Mouse (Mus musculus): ENCODE data around the gene 1700125H20Rik. TPM values are rescaled to one million over a fixed set of nuclear protein-coding genes. Genes with fewer than 3 reads are reported as not detected.

Gene 1700125H20Rik
- total RNA-seq, 2 experiments from 2014 or later, result 3.9 TPM; not detected in 1

- peak in 1 of 2 experiments; percentile 46 for DNase-seq
Measured at GRCm38 (mm10) chr11:85184082-85184481, 13.9 kb downstream of the 1700125H20Rik start.

- no peak for DNase-seq
Measured at GRCm38 (mm10) chr11:85184839-85185238, 14.6 kb downstream of the 1700125H20Rik start.

GRCm38 (mm10) chr11:85189110-85189509 is 18.9 kb downstream of the 1700125H20Rik start:
- DNase-seq, result no peak

DNA sequence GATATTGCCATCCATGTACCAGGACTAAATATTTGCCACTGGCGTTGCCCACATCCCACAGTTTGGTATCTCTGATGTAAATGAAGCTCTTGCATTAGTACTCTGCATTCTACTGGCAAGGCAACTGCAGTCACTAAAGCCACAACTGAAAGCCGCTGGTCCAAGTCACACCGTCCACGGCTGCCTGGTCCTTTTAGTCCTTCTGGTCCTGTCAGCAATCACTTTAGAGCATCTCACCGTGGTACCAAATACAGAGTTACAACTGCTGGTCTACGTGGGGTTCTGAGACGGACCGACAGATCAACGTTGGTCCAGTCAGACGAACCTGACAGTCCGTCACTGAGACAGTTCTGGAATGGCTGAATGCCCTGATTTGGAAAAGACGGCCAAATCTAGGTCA is 20.5 kb downstream of the 1700125H20Rik start:
- DNase-seq, result no peak

DNA sequence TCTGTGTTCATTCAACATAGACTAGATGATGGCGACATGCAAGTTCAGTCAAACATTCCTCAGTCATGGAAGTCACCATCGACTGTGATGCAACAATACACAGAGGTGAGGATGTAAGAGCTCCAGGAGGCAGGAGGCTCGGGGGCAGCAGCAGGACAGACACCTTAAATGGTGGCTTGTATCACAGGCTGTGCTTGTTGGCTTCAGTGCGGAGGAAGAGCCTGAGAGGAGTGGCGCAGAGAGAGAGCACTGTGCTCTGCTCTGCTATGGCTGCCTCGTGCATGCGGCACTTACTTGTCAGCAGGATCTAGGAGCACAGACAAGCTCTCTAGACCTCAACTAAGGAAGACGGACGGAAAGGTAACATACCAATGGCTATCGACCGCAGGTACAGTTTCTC is 24.0 kb downstream of the 1700125H20Rik start:
- no peak for DNase-seq

GRCm38 (mm10) chr11:85196046-85196445 is 25.8 kb downstream of the 1700125H20Rik start:
- DNase-seq, result no peak

- no peak for DNase-seq
Measured at GRCm38 (mm10) chr11:85198906-85199305, 28.7 kb downstream of the 1700125H20Rik start.

- DNase-seq, result no peak
Measured at GRCm38 (mm10) chr11:85206231-85206630, 36.0 kb downstream of the 1700125H20Rik start.

DNA sequence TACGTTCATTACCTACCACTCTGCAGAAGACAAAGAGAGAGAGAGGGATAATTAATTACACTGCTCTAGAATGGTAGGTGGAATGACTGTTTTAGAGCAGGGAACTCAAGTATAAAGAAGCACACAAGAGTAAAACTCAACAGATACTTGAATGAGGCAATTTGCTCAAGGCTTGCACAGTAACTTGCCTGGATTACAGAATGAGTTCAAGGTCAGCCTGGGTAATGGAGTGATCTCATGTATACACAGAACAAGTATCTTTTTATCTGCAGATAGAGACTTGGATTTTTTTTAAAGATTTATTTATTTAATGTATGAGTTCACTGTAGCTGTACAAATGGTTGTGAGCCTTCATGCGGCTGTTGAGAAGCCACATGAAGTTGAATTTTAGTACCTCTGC is 40.9 kb downstream of the 1700125H20Rik start:
- peak; percentile 12 to 32 for DNase-seq

GRCm38 (mm10) chr11:85213215-85213614 is 43.0 kb downstream of the 1700125H20Rik start:
- no peak for DNase-seq

DNA sequence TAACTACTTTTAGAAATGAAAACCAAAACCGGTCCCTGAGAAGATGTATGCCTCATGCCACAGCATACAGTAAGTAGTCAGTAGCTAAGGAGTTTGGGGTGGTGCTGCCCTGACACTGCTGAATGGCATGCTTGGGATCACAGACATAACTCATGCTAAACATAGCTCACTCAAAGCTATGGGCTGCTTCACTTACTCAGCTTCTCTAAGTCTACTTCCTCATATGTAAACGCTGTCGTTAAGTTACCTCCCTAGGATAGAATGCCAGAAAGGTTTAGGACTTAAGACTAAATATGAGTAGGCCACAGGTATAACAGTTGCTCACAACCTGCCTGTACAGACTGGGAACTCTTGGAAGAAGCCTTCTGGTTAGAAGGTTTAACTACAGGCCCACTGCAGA is 44.5 kb downstream of the 1700125H20Rik start:
- DNase-seq, result no peak

- no peak for DNase-seq
Measured at GRCm38 (mm10) chr11:85219014-85219413, 48.8 kb downstream of the 1700125H20Rik start.

DNA sequence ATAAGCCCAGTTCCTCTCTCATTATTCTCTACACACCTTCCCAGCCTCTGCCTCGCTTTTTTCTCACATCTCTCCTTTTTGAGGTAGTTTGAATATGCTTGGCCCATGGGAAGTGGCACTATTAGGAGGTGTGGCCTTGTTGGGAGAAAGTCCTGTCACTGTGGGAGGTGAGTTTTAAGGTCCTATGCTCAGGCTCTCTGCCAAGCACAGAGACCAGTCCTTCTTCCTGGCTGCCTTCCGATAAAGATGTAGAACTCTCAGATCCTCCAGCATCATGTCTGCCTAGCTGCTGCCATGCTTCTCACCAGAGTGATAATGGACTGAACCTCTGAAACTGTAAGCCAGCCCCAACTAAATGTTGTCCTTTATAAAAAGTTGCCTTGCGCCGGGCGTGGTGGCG is 52.4 kb downstream of the 1700125H20Rik start:
- no peak for DNase-seq

DNA sequence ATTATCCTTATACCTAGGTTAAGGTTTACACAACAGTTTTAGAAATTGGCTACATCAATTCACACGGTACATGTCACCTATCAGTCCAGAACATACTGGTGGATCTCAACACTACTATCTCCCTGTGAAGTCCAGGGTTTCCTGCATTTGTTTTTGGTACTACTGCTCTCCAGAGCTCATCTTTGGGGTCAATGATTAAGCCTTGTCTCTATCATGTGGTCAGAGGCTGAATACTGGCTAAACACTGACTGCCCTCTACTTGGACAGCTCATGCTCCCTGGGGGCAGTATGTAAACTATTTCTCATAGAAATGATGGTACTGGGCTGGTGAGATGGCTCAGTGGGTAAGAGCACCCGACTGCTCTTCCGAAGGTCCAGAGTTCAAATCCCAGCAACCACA is 53.0 kb downstream of the 1700125H20Rik start:
- DNase-seq, result no peak

Other genes with a start within 250 kb of the 1700125H20Rik start
- 10 to 100 TPM in 1 of 2 experiments, 1 to 10 TPM in 1; 7.3 to 11.7 TPM for gene Car4, start 212.6 kb upstream of the 1700125H20Rik start, total RNA-seq (2021)
- gene Usp32, start 30.2 kb upstream of the 1700125H20Rik start, total RNA-seq (2021), result 10 to 100 TPM; 38.9 to 42.5 TPM
- 10 to 100 TPM; 50.4 to 50.5 TPM for gene Appbp2, start 64.7 kb downstream of the 1700125H20Rik start, total RNA-seq (2021)
- gene Ppm1d, start 140.8 kb downstream of the 1700125H20Rik start, total RNA-seq (2021), result 10 to 100 TPM; 16.2 to 16.6 TPM
- 10 to 100 TPM; 36.4 to 52.8 TPM for gene Bcas3, start 182.8 kb downstream of the 1700125H20Rik start, total RNA-seq (2021)

Measured in adrenal gland, postnatal 36 days (tissue).